Mouse (Mus musculus) megakaryocyte, embryonic 14.5 days (primary cell): ENCODE measurements around the gene Tnc.

ENCODE experiments used
- FLI1 ChIP-seq: IDR thresholded peaks from 2 replicates; pipeline ENCODE4 v1.6.1; 2012; ENCODE audit warnings: low read length, inconsistent platforms, mixed read lengths
- GATA1 ChIP-seq: IDR thresholded peaks from 3 replicates; pipeline ENCODE4 v1.6.1; 2012; ENCODE audit warnings: mixed read lengths, low read length, inconsistent platforms, borderline replicate concordance

- no peak for TF ChIP-seq GATA1
- TF ChIP-seq FLI1: no peak
Observed at GRCm38 (mm10) chr4:63990216-63990615, 56.6 kb downstream of the Tnc start.
